Mouse (Mus musculus): ENCODE results near the gene Gm12845. TPM values are rescaled to one million over a fixed set of nuclear protein-coding genes. Genes with fewer than 3 reads are reported as not detected.
"Not testable (repeated sequence)": the region's sequence is repeated elsewhere in the genome, so short reads cannot be mapped to it uniquely, and the experiment has no call there.

The Gm12845 gene
- total and polyA plus RNA-seq, 2 experiments from 2014 or later = not detected

DNA sequence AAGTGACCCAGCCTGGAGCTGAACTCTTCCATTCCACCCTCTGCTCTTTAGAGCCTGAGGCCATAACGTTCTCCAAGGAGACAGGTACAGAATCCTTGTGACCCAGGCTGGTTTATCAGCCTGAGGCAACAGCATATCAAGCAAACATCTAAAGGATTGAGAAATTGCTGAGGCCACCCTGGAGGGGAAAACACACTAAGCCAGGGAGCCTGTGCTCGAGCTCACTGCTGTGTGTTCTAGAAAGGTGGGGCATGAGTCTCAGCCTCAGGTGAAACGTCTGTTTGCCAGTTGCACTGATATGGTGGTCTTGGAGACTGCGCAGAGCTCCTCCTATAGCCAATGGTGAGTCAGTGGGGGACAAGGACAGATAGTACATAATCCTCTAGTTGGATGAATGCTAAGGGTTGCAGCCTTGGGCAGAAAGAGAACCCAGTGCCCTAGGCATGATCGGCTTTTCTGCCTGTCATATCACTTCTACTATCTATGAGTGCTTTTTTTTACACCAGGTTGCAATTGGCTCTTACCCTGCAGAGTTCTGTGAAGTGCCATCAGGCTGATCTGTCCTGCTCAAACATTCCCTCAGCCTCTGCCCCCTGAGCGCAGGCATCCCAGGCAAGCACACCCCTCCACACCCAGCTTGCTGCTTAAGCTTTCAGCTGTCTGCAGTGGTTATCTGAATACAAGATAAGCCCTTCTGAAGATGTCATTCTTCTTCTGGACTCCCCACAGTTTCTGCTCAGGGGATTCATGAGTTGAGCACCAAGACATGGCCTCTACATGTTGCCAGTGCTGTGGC lies 10.7 kb upstream of the Gm12845 start:
- DNase-seq (ENCODE audit: low spot score) = no peak
- H3K27ac ChIP-seq (ENCODE audit: low read depth) = no peak overlapping the region
- no peaks in the 10 kb centered on the region for H3K27me3 ChIP-seq (ENCODE audit: control insufficient read depth, insufficient read depth, low read length)
- H3K4me2 ChIP-seq (ENCODE audit: low read depth, low read length) = no peak overlapping the region
- H3K36me3 ChIP-seq (replicated peaks; ENCODE audit: control insufficient read depth, insufficient read depth, low read length) = no peaks in the 10 kb centered on the region
- no peaks in the 10 kb centered on the region for H3K9me3 ChIP-seq (replicated peaks; ENCODE audit: control insufficient read depth, low read length)
- ATAC-seq (ENCODE audit: insufficient read depth, low read depth) = no peak
- no peak overlapping the region for H3K9ac ChIP-seq (replicated peaks; ENCODE audit: low read depth, low read length)
- TF ChIP-seq CTCF (IDR thresholded peaks at IDR 0.05; ENCODE audit: low read depth) (no peak), EP300 (IDR thresholded peaks at IDR 0.05; ENCODE audit: low read depth) (no peak)
- H3K4me3 ChIP-seq (ENCODE audit: low read depth, low read length) = no peak overlapping the region
- no peaks in the 10 kb centered on the region for H3K4me1 ChIP-seq (ENCODE audit: control insufficient read depth, insufficient read depth)
- WGBS = 54% methylated on average over 6 of the region's 6 CpGs

DNA sequence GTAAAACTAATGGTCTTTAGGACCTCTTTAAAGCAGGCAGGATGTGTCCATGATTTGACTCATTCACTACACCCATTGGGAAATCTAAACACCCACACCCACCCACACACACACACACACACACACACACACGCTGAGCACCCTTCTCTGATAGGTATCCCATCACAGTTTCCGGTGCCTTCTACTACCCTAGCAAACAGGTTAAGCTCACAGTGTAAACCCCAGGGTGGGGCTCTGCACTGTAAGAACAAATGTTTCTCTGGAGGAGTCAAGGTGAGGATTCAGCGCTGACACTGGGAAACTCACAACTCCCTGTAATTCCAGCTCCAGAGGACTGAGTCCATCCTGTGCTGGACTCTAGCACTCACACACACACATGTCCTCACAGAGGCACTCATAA lies 7.7 kb downstream of the Gm12845 start:
- H3K9ac ChIP-seq (replicated peaks; ENCODE audit: low read depth, low read length) = no peak overlapping the region
- 71% methylated on average over 3 of the region's 3 CpGs for WGBS
- no peaks in the 10 kb centered on the region for H3K4me1 ChIP-seq (ENCODE audit: control insufficient read depth, insufficient read depth)
- H3K27ac ChIP-seq (ENCODE audit: low read depth) = no peak overlapping the region
- H3K4me2 ChIP-seq (ENCODE audit: low read depth, low read length) = no peak overlapping the region
- no peaks in the 10 kb centered on the region for H3K36me3 ChIP-seq (replicated peaks; ENCODE audit: control insufficient read depth, insufficient read depth, low read length)
- ATAC-seq (ENCODE audit: insufficient read depth, low read depth) = no peak
- H3K27me3 ChIP-seq (ENCODE audit: control insufficient read depth, insufficient read depth, low read length) = no peaks in the 10 kb centered on the region
- no peak for DNase-seq (ENCODE audit: low spot score)
- no peaks in the 10 kb centered on the region for H3K9me3 ChIP-seq (replicated peaks; ENCODE audit: control insufficient read depth, low read length)
- H3K4me3 ChIP-seq (ENCODE audit: low read depth, low read length) = no peak overlapping the region
- no peak for TF ChIP-seq CTCF (IDR thresholded peaks at IDR 0.05; ENCODE audit: low read depth)
- TF ChIP-seq EP300 (IDR thresholded peaks at IDR 0.05; ENCODE audit: low read depth) = no peak

- DNase-seq (ENCODE audit: low spot score) (no peak), ATAC-seq (ENCODE audit: insufficient read depth, low read depth) (no peak)
- H3K36me3 ChIP-seq (replicated peaks; ENCODE audit: control insufficient read depth, insufficient read depth, low read length) = no peaks in the 10 kb centered on the region
- no peak overlapping the region for H3K4me3 ChIP-seq (ENCODE audit: low read depth, low read length)
- no peak overlapping the region for H3K9ac ChIP-seq (replicated peaks; ENCODE audit: low read depth, low read length)
- H3K4me2 ChIP-seq (ENCODE audit: low read depth, low read length) = no peak overlapping the region
- H3K27ac ChIP-seq (ENCODE audit: low read depth) = no peak overlapping the region
- no peaks in the 10 kb centered on the region for H3K27me3 ChIP-seq (ENCODE audit: control insufficient read depth, insufficient read depth, low read length)
- TF ChIP-seq EP300 (IDR thresholded peaks at IDR 0.05; ENCODE audit: low read depth) (no peak), CTCF (IDR thresholded peaks at IDR 0.05; ENCODE audit: low read depth) (peak; percentile 12; the same call in 1 of the 2 replicates)
- 43% methylated on average over 8 of the region's 8 CpGs for WGBS
- no peaks in the 10 kb centered on the region for H3K4me1 ChIP-seq (ENCODE audit: control insufficient read depth, insufficient read depth)
- no peaks in the 10 kb centered on the region for H3K9me3 ChIP-seq (replicated peaks; ENCODE audit: control insufficient read depth, low read length)
These were observed 13.3 kb downstream of the Gm12845 start for GRCm38 (mm10) chr4:117737559-117737958.

DNA sequence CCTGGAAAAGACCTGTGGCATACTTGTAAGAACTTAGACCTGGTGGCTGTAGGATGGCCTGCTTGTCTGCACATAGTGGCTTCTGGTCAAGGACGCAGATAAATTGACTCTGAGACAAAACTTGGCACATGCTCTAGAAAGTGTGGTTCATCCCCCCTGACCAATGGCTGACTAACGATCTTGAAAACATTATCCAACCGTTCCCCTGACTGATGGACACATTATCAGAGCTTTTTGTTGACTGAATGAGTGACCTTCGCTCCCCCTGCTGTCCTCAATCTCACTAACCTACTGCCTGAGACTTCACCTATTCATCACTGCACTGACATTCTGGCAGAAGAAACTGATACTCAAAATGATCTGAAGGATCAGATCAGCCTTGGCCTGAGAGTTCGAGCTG lies 28.3 kb downstream of the Gm12845 start:
- not testable (repeated sequence) for H3K36me3 ChIP-seq (replicated peaks; ENCODE audit: control insufficient read depth, insufficient read depth, low read length); H3K27ac ChIP-seq (ENCODE audit: low read depth); H3K9ac ChIP-seq (replicated peaks; ENCODE audit: low read depth, low read length); ATAC-seq (ENCODE audit: insufficient read depth, low read depth); H3K4me1 ChIP-seq (ENCODE audit: control insufficient read depth, insufficient read depth); H3K4me3 ChIP-seq (ENCODE audit: low read depth, low read length); H3K27me3 ChIP-seq (ENCODE audit: control insufficient read depth, insufficient read depth, low read length); H3K9me3 ChIP-seq (replicated peaks; ENCODE audit: control insufficient read depth, low read length); DNase-seq (ENCODE audit: low spot score); H3K4me2 ChIP-seq (ENCODE audit: low read depth, low read length)
- 54% methylated on average over 5 of the region's 5 CpGs for WGBS

DNA sequence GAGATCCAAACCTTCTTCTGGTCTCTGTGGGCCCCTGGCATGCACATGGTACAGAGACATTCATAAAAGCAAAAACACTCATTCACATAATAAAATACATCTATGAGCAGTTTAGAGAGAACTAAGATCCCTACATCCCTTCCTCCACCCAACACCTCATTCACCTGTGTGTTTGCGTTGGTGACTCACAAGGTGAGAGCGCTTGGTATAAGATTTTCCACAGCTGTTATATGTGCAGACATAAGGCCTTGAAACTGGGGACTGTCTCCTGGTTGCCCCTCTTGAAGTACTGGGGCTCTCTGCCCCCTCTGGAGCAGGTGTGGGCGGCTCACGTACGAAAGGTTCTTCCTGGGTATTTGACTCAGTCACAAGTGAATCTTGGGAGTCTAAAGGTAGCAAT lies 35.9 kb downstream of the Gm12845 start:
- no peak overlapping the region for H3K4me3 ChIP-seq (ENCODE audit: low read depth, low read length)
- H3K4me1 ChIP-seq (ENCODE audit: control insufficient read depth, insufficient read depth) = no peaks in the 10 kb centered on the region
- no peaks in the 10 kb centered on the region for H3K9me3 ChIP-seq (replicated peaks; ENCODE audit: control insufficient read depth, low read length)
- H3K27me3 ChIP-seq (ENCODE audit: control insufficient read depth, insufficient read depth, low read length) = no peaks in the 10 kb centered on the region
- no peaks in the 10 kb centered on the region for H3K36me3 ChIP-seq (replicated peaks; ENCODE audit: control insufficient read depth, insufficient read depth, low read length)
- DNase-seq (ENCODE audit: low spot score) = no peak
- ATAC-seq (ENCODE audit: insufficient read depth, low read depth) = no peak
- WGBS = 86% methylated on average over 5 of the region's 5 CpGs
- no peak overlapping the region for H3K4me2 ChIP-seq (ENCODE audit: low read depth, low read length)
- no peak overlapping the region for H3K9ac ChIP-seq (replicated peaks; ENCODE audit: low read depth, low read length)
- TF ChIP-seq EP300 (IDR thresholded peaks at IDR 0.05; ENCODE audit: low read depth) (no peak), CTCF (IDR thresholded peaks at IDR 0.05; ENCODE audit: low read depth) (no peak)
- H3K27ac ChIP-seq (ENCODE audit: low read depth) = no peak overlapping the region

GRCm38 (mm10) chr4:117765416-117765815 lies 41.2 kb downstream of the Gm12845 start, which contains the start of gene Klf17:
Gene Klf17 (minus strand): TSS chr4:117765648.
- no peak for DNase-seq (ENCODE audit: low spot score)
- Histone ChIP-seq H3K4me3 (ENCODE audit: low read depth, low read length) (no peak within 1 kb of the TSS), H3K9me3 (replicated peaks; ENCODE audit: control insufficient read depth, low read length) (no peaks in the 10 kb centered on the region), H3K4me2 (ENCODE audit: low read depth, low read length) (no peak within 1 kb of the TSS), H3K4me1 (ENCODE audit: control insufficient read depth, insufficient read depth) (no peaks in the 10 kb centered on the region), H3K36me3 (replicated peaks; ENCODE audit: control insufficient read depth, insufficient read depth, low read length) (no peaks in the 10 kb centered on the region), H3K27me3 (ENCODE audit: control insufficient read depth, insufficient read depth, low read length) (no peaks in the 10 kb centered on the region), H3K9ac (replicated peaks; ENCODE audit: low read depth, low read length) (no peak within 1 kb of the TSS), H3K27ac (ENCODE audit: low read depth) (no peak within 1 kb of the TSS)
- no peak for ATAC-seq (ENCODE audit: insufficient read depth, low read depth)
- 71% methylated on average over 11 of the region's 12 CpGs for WGBS
- no peak for TF ChIP-seq EP300 (IDR thresholded peaks at IDR 0.05; ENCODE audit: low read depth)
- no peak for TF ChIP-seq CTCF (IDR thresholded peaks at IDR 0.05; ENCODE audit: low read depth)

Measured in heart, postnatal 0 days (tissue).